Mouse (Mus musculus) frontal cortex, postnatal 14 days (tissue): ENCODE data around the gene Srbd1.

ENCODE experiments used
- DNase-seq, 2 experiments: peaks; one replicate each; pipeline ENCODE4 v3.0.0; 2022; ENCODE audit warnings: low spot score in 2 of 2

The Srbd1 gene

GRCm38 (mm10) chr17:85985131-85985530, 159.8 kb downstream of the Srbd1 start:
- no peak for DNase-seq

GRCm38 (mm10) chr17:85982271-85982670, 162.7 kb downstream of the Srbd1 start:
- no peak for DNase-seq

- no peak for DNase-seq
Observed at GRCm38 (mm10) chr17:85981869-85982268, 163.1 kb downstream of the Srbd1 start.

GRCm38 (mm10) chr17:85978876-85979275, 166.1 kb downstream of the Srbd1 start:
- DNase-seq = no peak

GRCm38 (mm10) chr17:85975077-85975476, 169.9 kb downstream of the Srbd1 start:
- DNase-seq = no peak

- DNase-seq = no peak
Observed at GRCm38 (mm10) chr17:85974591-85974990, 170.4 kb downstream of the Srbd1 start.

- no peak for DNase-seq
Observed at GRCm38 (mm10) chr17:85971120-85971519, 173.9 kb downstream of the Srbd1 start.

- DNase-seq = no peak
Observed at GRCm38 (mm10) chr17:85961653-85962052, 183.3 kb downstream of the Srbd1 start.

- DNase-seq = no peak
Observed at GRCm38 (mm10) chr17:85951771-85952170, 193.2 kb downstream of the Srbd1 start.

- DNase-seq = no peak
Observed at GRCm38 (mm10) chr17:85949919-85950505, 195.0 kb downstream of the Srbd1 start.

- no peak for DNase-seq
Observed at GRCm38 (mm10) chr17:85948911-85949909, 195.8 kb downstream of the Srbd1 start.

- no peak for DNase-seq
Observed at GRCm38 (mm10) chr17:85944726-85945125, 200.2 kb downstream of the Srbd1 start.

- DNase-seq = no peak
Observed at GRCm38 (mm10) chr17:85943994-85944640, 200.9 kb downstream of the Srbd1 start.

GRCm38 (mm10) chr17:85943551-85943981, 201.4 kb downstream of the Srbd1 start:
- no peak for DNase-seq

- no peak for DNase-seq
Observed at GRCm38 (mm10) chr17:85943071-85943470, 201.9 kb downstream of the Srbd1 start.

- no peak for DNase-seq
Observed at GRCm38 (mm10) chr17:85942123-85942522, 202.9 kb downstream of the Srbd1 start.

- DNase-seq = no peak
Observed at GRCm38 (mm10) chr17:85941141-85941738, 203.7 kb downstream of the Srbd1 start.

- DNase-seq = no peak
Observed at GRCm38 (mm10) chr17:85937131-85937530, 207.8 kb downstream of the Srbd1 start.

- DNase-seq = no peak
Observed at GRCm38 (mm10) chr17:85935268-85935667, 209.7 kb downstream of the Srbd1 start.
